Mouse (Mus musculus): ENCODE measurements around the gene Sowaha. TPM values are rescaled to one million over a fixed set of nuclear protein-coding genes. Genes with fewer than 3 reads are reported as not detected.
A peak's percentile ranks its signal among the peaks of the same experiment; 100 is the strongest.

Gene Sowaha
- total RNA-seq, 2 experiments from 2014 or later, result 0.28 to 0.30 TPM

GRCm38 (mm10) chr11:53505026-53505663 is 25.1 kb upstream of the Sowaha start:
- no peak for DNase-seq

- DNase-seq, result no peak
Observed at GRCm38 (mm10) chr11:53504376-53504775, 24.3 kb upstream of the Sowaha start.

- DNase-seq, result no peak
Observed at GRCm38 (mm10) chr11:53503738-53504137, 23.7 kb upstream of the Sowaha start.

GRCm38 (mm10) chr11:53502039-53502765 is 22.1 kb upstream of the Sowaha start:
- no peak for DNase-seq

GRCm38 (mm10) chr11:53500569-53500968 is 20.5 kb upstream of the Sowaha start:
- peak in 1 of 2 experiments; percentile 45 for DNase-seq

GRCm38 (mm10) chr11:53496946-53497345 is 16.9 kb upstream of the Sowaha start:
- peak in 1 of 2 experiments; percentile 35 for DNase-seq

- DNase-seq, result peak; percentile 42 to 61
Observed at GRCm38 (mm10) chr11:53495417-53495816, 15.3 kb upstream of the Sowaha start.

- no peak for DNase-seq
Observed at GRCm38 (mm10) chr11:53493243-53493955, 13.3 kb upstream of the Sowaha start.

- DNase-seq, result peak; percentile 55 to 81
Observed at GRCm38 (mm10) chr11:53491954-53492401, 11.9 kb upstream of the Sowaha start.

GRCm38 (mm10) chr11:53489421-53489820 is 9.3 kb upstream of the Sowaha start:
- no peak for DNase-seq

- no peak for DNase-seq
Observed at GRCm38 (mm10) chr11:53489007-53489406, 8.9 kb upstream of the Sowaha start.

- DNase-seq, result no peak
Observed at GRCm38 (mm10) chr11:53486822-53487594, 6.9 kb upstream of the Sowaha start.

GRCm38 (mm10) chr11:53486351-53486750 is 6.3 kb upstream of the Sowaha start:
- DNase-seq, result no peak

GRCm38 (mm10) chr11:53485719-53486118 is 5.6 kb upstream of the Sowaha start:
- no peak for DNase-seq

GRCm38 (mm10) chr11:53483159-53483891 is 3.3 kb upstream of the Sowaha start:
- no peak for DNase-seq

- DNase-seq, result no peak
Observed at GRCm38 (mm10) chr11:53481088-53481730, 1.1 kb upstream of the Sowaha start.

GRCm38 (mm10) chr11:53479171-53479782 is 797 bp downstream of the Sowaha start:
- no peak for DNase-seq

- no peak for DNase-seq
Observed at GRCm38 (mm10) chr11:53478383-53479170, 1.5 kb downstream of the Sowaha start.

GRCm38 (mm10) chr11:53477833-53478232 is 2.2 kb downstream of the Sowaha start:
- DNase-seq, result no peak

- no peak for DNase-seq
Observed at GRCm38 (mm10) chr11:53475620-53476019, 4.5 kb downstream of the Sowaha start.

All from heart, adult 18-20 months (tissue).